Mouse (Mus musculus) hindbrain, embryonic 15.5 days (tissue): ENCODE measurements at regions not wholly inside any gene's neighbourhood (a gene's known extent, or its start where the extent isn't known, plus 50 kb on each side); places are given as distances from the start of the nearest gene placed in this dataset.

Source experiments
- ATAC-seq: fragments of 200-750 bp; cut with Nextera tagmentation; 2 replicates; pipeline ENCODE4 v1.8.0; 2017; ENCODE audit warnings: low read depth, moderate number of reproducible peaks, moderate TSS enrichment; ENCODE audit not compliant: low FRiP score
- H3K27ac ChIP-seq: fragments of 300-500 bp; sonication (generic); replicated peaks from 2 replicates; pipeline ENCODE4 v1.5.1; 2015; ENCODE audit warnings: mild to moderate bottlenecking, inconsistent platforms
- H3K27me3 ChIP-seq: fragments of 300-500 bp; sonication (generic); 2 replicates; pipeline ENCODE4 v1.6.1; 2015; ENCODE audit warnings: control low read depth, inconsistent platforms
- H3K36me3 ChIP-seq: fragments of 300-500 bp; sonication (generic); 2 replicates; pipeline ENCODE4 v1.6.1; 2015; ENCODE audit warnings: control low read depth, inconsistent platforms
- H3K4me1 ChIP-seq: fragments of 300-500 bp; sonication (generic); replicated peaks from 2 replicates; pipeline ENCODE4 v1.6.1; 2015; ENCODE audit warnings: control low read depth, inconsistent platforms
- H3K4me2 ChIP-seq: fragments of 300-500 bp; sonication (generic); 2 replicates; pipeline ENCODE4 v1.6.1; 2015; ENCODE audit warnings: moderate library complexity, mild to moderate bottlenecking, inconsistent platforms
- H3K4me3 ChIP-seq: fragments of 300-500 bp; sonication (generic); 2 replicates; pipeline ENCODE4 v1.5.1; 2015; ENCODE audit warnings: mild to moderate bottlenecking, inconsistent platforms
- H3K9ac ChIP-seq: fragments of 300-500 bp; sonication (generic); 2 replicates; pipeline ENCODE4 v1.6.1; 2015; ENCODE audit warnings: inconsistent platforms
- H3K9me3 ChIP-seq: fragments of 300-500 bp; sonication (generic); 2 replicates; pipeline ENCODE4 v1.6.1; 2016; ENCODE audit warnings: control low read depth, inconsistent platforms
- WGBS: fragments of 180-500 bp; shearing (Covaris S2); methylation state at CpG from one replicate; pipeline ENCODE4 v1.1.7; 2015; 5-methylcytosine and 5-hydroxymethylcytosine counted together

- Histone ChIP-seq H3K4me2 (no peak overlapping the region), H3K36me3 (no peaks in the 10 kb centered on the region), H3K9ac (no peak overlapping the region), H3K4me3 (no peak overlapping the region), H3K27me3 (no peaks in the 10 kb centered on the region), H3K27ac (no peak overlapping the region), H3K9me3 (no peaks in the 10 kb centered on the region), H3K4me1 (peaks cover 10% of the 10 kb centered on the region)
- no peak for ATAC-seq
- WGBS, result 21% methylated on average over 2 of the region's 2 CpGs
Observed at GRCm38 (mm10) chr5:26206766-26207122, 50.7 kb upstream of the Gm7361 start.

- ATAC-seq, result no peak
- WGBS, result 56% methylated on average over 6 of the region's 6 CpGs
Observed at GRCm38 (mm10) chr5:26206066-26206765, 51.3 kb upstream of the Gm7361 start.

GRCm38 (mm10) chr5:26202471-26202870 is 55.0 kb upstream of the Gm7361 start:
- Histone ChIP-seq H3K27me3 (no peaks in the 10 kb centered on the region), H3K4me2 (no peak overlapping the region), H3K9ac (no peak overlapping the region), H3K4me3 (no peak overlapping the region), H3K4me1 (no peaks in the 10 kb centered on the region), H3K9me3 (no peaks in the 10 kb centered on the region), H3K27ac (no peak overlapping the region), H3K36me3 (no peaks in the 10 kb centered on the region)
- 81% methylated on average over 6 of the region's 6 CpGs for WGBS
- peak; percentile 27; the same call in 1 of the 2 replicates for ATAC-seq

More at GRCm38 (mm10) chr5:26206066-26206765, 51.3 kb upstream of the Gm7361 start:
- Histone ChIP-seq H3K4me2 (no peak overlapping the region), H3K27me3 (no peaks in the 10 kb centered on the region), H3K4me1 (peaks cover 7% of the 10 kb centered on the region), H3K36me3 (no peaks in the 10 kb centered on the region), H3K9me3 (no peaks in the 10 kb centered on the region), H3K27ac (no peak overlapping the region), H3K9ac (no peak overlapping the region), H3K4me3 (no peak overlapping the region)

GRCm38 (mm10) chr5:26189377-26189776 is 68.1 kb upstream of the Gm7361 start:
- no peak overlapping the region for H3K4me2 ChIP-seq

GRCm38 (mm10) chr5:26187212-26187611 is 66.0 kb upstream of the Gm10220 start:
- no peaks in the 10 kb centered on the region for H3K36me3 ChIP-seq
- H3K4me3 ChIP-seq, result no peak overlapping the region
- no peak overlapping the region for H3K27ac ChIP-seq
- H3K9me3 ChIP-seq, result no peaks in the 10 kb centered on the region
- H3K27me3 ChIP-seq, result no peaks in the 10 kb centered on the region
- ATAC-seq, result no peak
- peaks cover 9% of the 10 kb centered on the region; the same call in 1 of the 2 replicates for H3K4me1 ChIP-seq
- H3K4me2 ChIP-seq, result no peak overlapping the region
- 78% methylated on average over 8 of the region's 8 CpGs for WGBS
- H3K9ac ChIP-seq, result no peak overlapping the region

More at GRCm38 (mm10) chr5:26189377-26189776, 68.1 kb upstream of the Gm7361 start:
- H3K4me1 ChIP-seq, result peaks cover 9% of the 10 kb centered on the region; the same call in 1 of the 2 replicates
- no peak for ATAC-seq
- 13% methylated on average over 5 of the region's 5 CpGs for WGBS
- no peak overlapping the region for H3K9ac ChIP-seq
- H3K27ac ChIP-seq, result no peak overlapping the region
- H3K36me3 ChIP-seq, result no peaks in the 10 kb centered on the region
- no peaks in the 10 kb centered on the region for H3K9me3 ChIP-seq
- no peaks in the 10 kb centered on the region for H3K27me3 ChIP-seq
- no peak overlapping the region for H3K4me3 ChIP-seq

GRCm38 (mm10) chr5:26185417-26185816 is 64.2 kb upstream of the Gm10220 start:
- Histone ChIP-seq H3K4me1 (peaks cover 9% of the 10 kb centered on the region; the same call in 1 of the 2 replicates), H3K27me3 (no peaks in the 10 kb centered on the region), H3K4me2 (no peak overlapping the region), H3K27ac (no peak overlapping the region), H3K36me3 (no peaks in the 10 kb centered on the region), H3K9ac (no peak overlapping the region), H3K4me3 (no peak overlapping the region), H3K9me3 (no peaks in the 10 kb centered on the region)
- no peak for ATAC-seq
- 28% methylated on average over 5 of the region's 5 CpGs for WGBS

- Histone ChIP-seq H3K4me2 (no peak overlapping the region), H3K36me3 (no peaks in the 10 kb centered on the region), H3K4me3 (no peak overlapping the region), H3K9me3 (no peaks in the 10 kb centered on the region), H3K27me3 (no peaks in the 10 kb centered on the region), H3K4me1 (peaks cover 6% of the 10 kb centered on the region; the same call in 1 of the 2 replicates), H3K9ac (no peak overlapping the region), H3K27ac (no peak overlapping the region)
- 64% methylated on average over 2 of the region's 2 CpGs for WGBS
- ATAC-seq, result no peak
Observed at GRCm38 (mm10) chr5:26176064-26176463, 54.8 kb upstream of the Gm10220 start.

GRCm38 (mm10) chr5:26171662-26172384 is 50.6 kb upstream of the Gm10220 start:
- H3K4me1 ChIP-seq, result peaks cover 10% of the 10 kb centered on the region; the same call in 1 of the 2 replicates
- no peak overlapping the region for H3K4me2 ChIP-seq
- no peaks in the 10 kb centered on the region for H3K27me3 ChIP-seq
- H3K9ac ChIP-seq, result no peak overlapping the region
- no peaks in the 10 kb centered on the region for H3K9me3 ChIP-seq
- H3K4me3 ChIP-seq, result no peak overlapping the region
- ATAC-seq, result 0 out of 2 replicates have a peak, but pooled peaks have one; percentile 30
- no peaks in the 10 kb centered on the region for H3K36me3 ChIP-seq
- no peak overlapping the region for H3K27ac ChIP-seq
- 53% methylated on average over 5 of the region's 5 CpGs for WGBS

GRCm38 (mm10) chr5:26170717-26171500 is 49.7 kb upstream of the Gm10220 start:
- 57% methylated on average over 4 of the region's 4 CpGs for WGBS
- no peak for ATAC-seq
- Histone ChIP-seq H3K9ac (no peak overlapping the region), H3K27me3 (no peaks in the 10 kb centered on the region), H3K36me3 (no peaks in the 10 kb centered on the region), H3K4me3 (no peak overlapping the region), H3K9me3 (no peaks in the 10 kb centered on the region), H3K4me2 (no peak overlapping the region), H3K27ac (no peak overlapping the region; the same call in 1 of the 2 replicates), H3K4me1 (peaks cover 10% of the 10 kb centered on the region; the same call in 1 of the 2 replicates)
